Mouse (Mus musculus) E14TG2a.4 (cell line): ENCODE data around the gene Reps1.

Experiments used
- CTCF ChIP-seq: conservative IDR thresholded peaks from 2 replicates; pipeline ENCODE4 v1.5.1; 2014; ENCODE audit warnings: low read length
- NANOG ChIP-seq: IDR thresholded peaks from 2 replicates; pipeline ENCODE4 v1.6.1; 2014; ENCODE audit warnings: borderline replicate concordance, low read length, mixed read lengths
- POU5F1 ChIP-seq: IDR thresholded peaks from 2 replicates; pipeline ENCODE4 v1.6.1; 2014; ENCODE audit warnings: low read length, borderline replicate concordance

DNA sequence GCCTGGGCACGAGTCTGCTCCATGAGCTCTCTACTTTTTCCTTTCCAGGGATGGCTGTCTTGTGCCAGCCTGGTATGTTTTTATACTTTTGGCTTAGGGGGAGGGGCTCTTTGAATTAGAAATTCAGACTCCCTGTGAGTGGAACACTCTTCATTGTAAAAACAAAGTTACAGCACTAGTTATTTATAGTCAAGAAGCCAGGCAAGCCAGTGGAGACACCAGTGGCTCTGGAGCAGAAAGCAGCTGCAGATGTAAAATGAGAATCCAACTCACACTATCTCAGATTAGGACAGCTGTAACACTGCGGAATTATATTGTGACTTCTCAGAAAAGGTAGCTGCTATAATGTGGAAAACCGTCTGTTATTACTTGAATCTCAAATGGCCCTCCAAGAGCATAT, 91.6 kb downstream of the Reps1 start:
- TF ChIP-seq CTCF (no peak), POU5F1 (no peak), NANOG (no peak)
